Comparison of ENCODE assay signal across 9 mouse cellular contexts in the genomic region with DNA sequence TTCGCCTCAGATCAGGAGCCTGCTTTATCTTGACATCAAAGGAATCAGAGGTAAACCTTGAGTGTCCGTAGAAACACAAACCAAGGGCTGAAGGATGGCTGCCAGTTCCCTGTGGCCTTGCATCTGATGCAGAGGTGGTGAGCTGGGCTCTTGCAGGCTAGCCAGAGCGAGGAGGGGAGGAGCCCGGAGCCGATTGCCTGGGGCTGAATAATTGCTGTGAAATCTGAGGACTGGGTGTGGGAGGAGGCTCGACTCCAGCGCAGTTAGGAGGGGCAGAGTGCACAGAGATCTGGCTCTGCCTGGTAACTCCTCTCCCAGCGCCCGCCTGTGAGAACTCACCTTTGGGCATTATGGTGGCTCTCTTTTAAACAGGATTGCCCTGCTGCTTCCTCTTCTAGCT. TPM values are rescaled to one million over a fixed set of nuclear protein-coding genes. Genes with fewer than 3 reads are reported as not detected.
DNase-seq lines count a peak whose midpoint lies in the region; ATAC-seq and TF ChIP-seq lines count a peak whose summit lies in the region.
"Had no signal": no experiment of that assay in that cellular context is flagged by ENCODE, and none has a peak within 500 bp of the region (broad histone marks: within the 10 kb centered on the region; RNA-seq: fewer than 3 reads in every experiment).

No protein-coding gene starts in this region.

- peak overlapping the region; percentile 0; the same call in 1 of the 2 replicates for H3K27ac ChIP-seq in hindbrain, embryonic 10.5 days
- 0 out of 2 replicates have a peak overlapping the region, but pooled peaks have one; percentile 43 for H3K27ac ChIP-seq in limb, embryonic 14.5 days (replicated peaks; ENCODE audit: low read depth, low read length)
- no peak overlapping the region for H3K27ac ChIP-seq in neural tube, embryonic 15.5 days (replicated peaks)

- DNase-seq in adrenal gland, adult (ENCODE audit: inconsistent age in 2 of 2, low spot score in 1 of 2) = peak; percentile 85 to 90
- DNase-seq in adrenal gland, adult 18-20 months (ENCODE audit: low spot score in 2 of 2) = no peak
- DNase-seq in embryo, embryonic 9.5 days (ENCODE audit: extremely low spot score) = peak; percentile 83
- peak; percentile 77 for DNase-seq in hindbrain, embryonic 10.5 days (ENCODE audit: low spot score)
- peak; percentile 75 for DNase-seq in limb, embryonic 14.5 days (ENCODE audit: low spot score)
- no peak for DNase-seq in left cerebral cortex, adult 18-20 months (ENCODE audit: low spot score in 2 of 2)
- no peak for DNase-seq in right cerebral cortex, postnatal 4 days

- no peak for TF ChIP-seq POLR2A in limb, embryonic 14.5 days (IDR thresholded peaks at IDR 0.05; ENCODE audit: borderline replicate concordance, extremely low read depth, insufficient read depth, insufficient read length)

- H3K9ac ChIP-seq in limb, embryonic 14.5 days (ENCODE audit: low read depth, low read length, severe bottlenecking) = no peak overlapping the region
- no peak overlapping the region for H3K9ac ChIP-seq in neural tube, embryonic 15.5 days (replicated peaks)

- no peaks in the 10 kb centered on the region for H3K36me3 ChIP-seq in hindbrain, embryonic 10.5 days
- H3K36me3 ChIP-seq in limb, embryonic 14.5 days (ENCODE audit: control insufficient read depth, insufficient read depth, low read length) = peaks cover 62% of the 10 kb centered on the region
- no peaks in the 10 kb centered on the region for H3K36me3 ChIP-seq in neural tube, embryonic 15.5 days

- no peak overlapping the region for H3K4me2 ChIP-seq in limb, embryonic 14.5 days (replicated peaks; ENCODE audit: low read depth, low read length, severe bottlenecking)
- H3K4me2 ChIP-seq in neural tube, embryonic 15.5 days = peak overlapping the region; percentile 22; the same call in 1 of the 2 replicates

- H3K4me3 ChIP-seq in hindbrain, embryonic 10.5 days = no peak overlapping the region
- no peak overlapping the region for H3K4me3 ChIP-seq in limb, embryonic 14.5 days (replicated peaks; ENCODE audit: low read length)
- no peak overlapping the region for H3K4me3 ChIP-seq in neural tube, embryonic 15.5 days (replicated peaks)
- H3K4me3 ChIP-seq: erythroblast, embryonic 14.5 days had no signal

- peaks cover 47% of the 10 kb centered on the region for H3K4me1 ChIP-seq in hindbrain, embryonic 10.5 days (replicated peaks)
- H3K4me1 ChIP-seq in limb, embryonic 14.5 days (ENCODE audit: control insufficient read depth, insufficient read depth, low read length) = peaks cover 59% of the 10 kb centered on the region
- H3K4me1 ChIP-seq in neural tube, embryonic 15.5 days = peaks cover 39% of the 10 kb centered on the region

- no peaks in the 10 kb centered on the region for H3K9me3 ChIP-seq in hindbrain, embryonic 10.5 days
- no peaks in the 10 kb centered on the region for H3K9me3 ChIP-seq in limb, embryonic 14.5 days (ENCODE audit: control insufficient read depth, low read length)
- H3K9me3 ChIP-seq in neural tube, embryonic 15.5 days (replicated peaks) = no peaks in the 10 kb centered on the region

- 9% methylated on average over 9 of the region's 9 CpGs for WGBS in hindbrain, embryonic 10.5 days
- WGBS in limb, embryonic 14.5 days = 3% methylated on average over 9 of the region's 9 CpGs
- 12% methylated on average over 9 of the region's 9 CpGs for WGBS in neural tube, embryonic 15.5 days

- ATAC-seq in limb, embryonic 14.5 days (ENCODE audit: low FRiP score, low read depth) = peak; percentile 62
- ATAC-seq in neural tube, embryonic 15.5 days (ENCODE audit: low FRiP score) = no peak

- H3K27me3 ChIP-seq in hindbrain, embryonic 10.5 days (ENCODE audit: insufficient read depth, poor library complexity, severe bottlenecking) = peaks cover 11% of the 10 kb centered on the region
- H3K27me3 ChIP-seq in limb, embryonic 14.5 days (ENCODE audit: control insufficient read depth, insufficient read depth, low read length) = no peaks in the 10 kb centered on the region
- H3K27me3 ChIP-seq in neural tube, embryonic 15.5 days (replicated peaks) = no peaks in the 10 kb centered on the region

RNA-seq across cellular contexts. Expression of gene Anxa2, which starts 15.6 kb away (rescaled TPM):
- 100 to 1,000 TPM; 340 to 537 TPM for total RNA-seq in adrenal gland, adult 18-20 months (2021)
- polyA plus RNA-seq in hindbrain, embryonic 10.5 days (2016; fragmentation: Nextera tagmentation; extraction: Ambion mirVana) = 146 and 230 TPM in 2 replicates
- polyA plus RNA-seq in limb, embryonic 14.5 days (2012; rRNA removed) = 610 and 760 TPM in 2 replicates
- polyA plus RNA-seq in limb, embryonic 14.5 days (2014; fragmentation: Nextera tagmentation; extraction: Ambion mirVana) = 1,278 and 1,417 TPM in 2 replicates
- polyA plus RNA-seq in neural tube, embryonic 15.5 days (2015; fragmentation: Nextera tagmentation; extraction: Ambion mirVana) = 251 and 335 TPM in 2 replicates
- 10 to 100 TPM; 13.3 to 19.4 TPM for total RNA-seq in left cerebral cortex, adult 18-20 months (2021)

Comparison
In these comparisons a context has a peak if more than half of its experiments do, and no peak if none do; other contexts are left out.
1. DNase-seq: peak in adrenal gland, adult (2 of 2), embryo, embryonic 9.5 days (single experiment), hindbrain, embryonic 10.5 days (single experiment) and limb, embryonic 14.5 days (single experiment); none in adrenal gland, adult 18-20 months (0 of 2), left cerebral cortex, adult 18-20 months (0 of 2) and right cerebral cortex, postnatal 4 days (single experiment).